Mouse (Mus musculus): Measurements from ENCODE around the gene Magi1.

DNA sequence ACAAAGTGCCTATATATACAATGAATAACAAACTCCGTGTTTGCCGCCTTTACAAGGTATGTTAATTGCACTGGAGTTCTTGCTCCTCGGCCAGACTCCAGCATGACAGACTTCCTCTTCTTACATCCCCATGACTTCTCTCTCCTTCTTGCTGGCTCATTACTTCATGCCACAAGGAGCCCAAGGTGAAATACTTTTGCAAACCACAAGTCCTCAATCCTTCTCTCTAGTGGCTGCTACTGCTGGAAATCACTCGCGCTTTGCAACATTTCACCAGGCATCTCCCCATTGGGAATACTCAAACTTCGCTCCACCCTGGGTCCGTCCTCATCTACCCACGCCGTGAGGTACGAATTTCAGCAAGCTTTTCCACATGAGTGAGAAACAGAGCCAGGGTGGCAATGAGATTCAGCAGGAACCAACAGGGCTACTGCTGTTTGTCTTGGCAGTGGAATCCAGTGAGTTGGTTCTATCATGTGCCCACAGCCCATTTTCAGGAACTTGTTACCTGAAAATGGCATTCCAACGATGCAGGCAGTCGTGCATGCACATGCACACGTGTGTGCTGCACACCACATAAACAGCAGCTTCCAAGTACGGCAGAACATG is 88.3 kb downstream of the Magi1 start:
- TF ChIP-seq POLR2AphosphoS5 (IDR thresholded peaks at IDR 0.05; ENCODE audit: borderline replicate concordance, low read depth, low read length) = no peak
- TF ChIP-seq RAD21 (IDR thresholded peaks at IDR 0.05; ENCODE audit: low read depth, low read length) = no peak
- no peak for TF ChIP-seq TBP (IDR thresholded peaks at IDR 0.05; ENCODE audit: low read depth, low read length)
- no peak for TF ChIP-seq MEF2A (IDR thresholded peaks at IDR 0.05; ENCODE audit: extremely low read depth, insufficient replicate concordance, low read depth, low read length, poor library complexity, severe bottlenecking)
- no peak for TF ChIP-seq CTCF (IDR thresholded peaks at IDR 0.05 in 2 of 3, conservative IDR thresholded peaks at IDR 0.05 in 1 of 3; ENCODE audit: control insufficient read depth in 1 of 3, insufficient read depth in 1 of 3, low read depth in 2 of 3, low read length in 3 of 3, poor library complexity in 1 of 3, severe bottlenecking in 1 of 3)
- TF ChIP-seq MXI1 (IDR thresholded peaks at IDR 0.05; ENCODE audit: low read depth, low read length) = no peak
- TF ChIP-seq POLR2A (IDR thresholded peaks at IDR 0.05; ENCODE audit: control insufficient read depth in 1 of 2, insufficient read depth in 1 of 2, low read depth in 1 of 2, low read length in 2 of 2, poor library complexity in 1 of 2) = no peak
- TF ChIP-seq TCF12 (IDR thresholded peaks at IDR 0.05; ENCODE audit: low read depth, low read length) = no peak
- TF ChIP-seq EP300 (IDR thresholded peaks at IDR 0.05; ENCODE audit: low read depth in 1 of 2, low read length in 2 of 2) = no peak
- no peak for TF ChIP-seq MYC (IDR thresholded peaks at IDR 0.05; ENCODE audit: low read depth, low read length)
- TF ChIP-seq USF1 (IDR thresholded peaks at IDR 0.05; ENCODE audit: low read depth, low read length) = no peak
- TF ChIP-seq POLR2AphosphoS2 (IDR thresholded peaks at IDR 0.05; ENCODE audit: low read length) = no peak
- no peak for TF ChIP-seq MAFK (IDR thresholded peaks at IDR 0.05; ENCODE audit: borderline replicate concordance, low read depth, low read length)
- TF ChIP-seq ETS1 (IDR thresholded peaks at IDR 0.05; ENCODE audit: low read depth, low read length) = no peak

Data from MEL (cell line).